Mouse (Mus musculus): ENCODE measurements around the gene Slc2a1.

Slc2a1 gene

GRCm38 (mm10) chr4:119094987-119095386 lies 13.5 kb upstream of the Slc2a1 start:
- in situ Hi-C loops (cut with MboI; ENCODE audit: low pct_unique_long_range_greater_than_20kb in 1 of 2, low sequenced_read_pairs in 2 of 2, unreplicated experiment in 1 of 2), result no loop called here

GRCm38 (mm10) chr4:119096401-119096800 lies 12.1 kb upstream of the Slc2a1 start:
- in situ Hi-C loops (cut with MboI; ENCODE audit: low pct_unique_long_range_greater_than_20kb in 1 of 2, low sequenced_read_pairs in 2 of 2, unreplicated experiment in 1 of 2), result no loop called here

- in situ Hi-C loops (cut with MboI; ENCODE audit: low pct_unique_long_range_greater_than_20kb in 1 of 2, low sequenced_read_pairs in 2 of 2, unreplicated experiment in 1 of 2), result no loop called here
These were observed 11.1 kb upstream of the Slc2a1 start for GRCm38 (mm10) chr4:119097421-119097820.

GRCm38 (mm10) chr4:119098216-119099210 lies 10.0 kb upstream of the Slc2a1 start:
- in situ Hi-C loops (cut with MboI; ENCODE audit: low pct_unique_long_range_greater_than_20kb in 1 of 2, low sequenced_read_pairs in 2 of 2, unreplicated experiment in 1 of 2), result no loop called here

- in situ Hi-C loops (cut with MboI; ENCODE audit: low pct_unique_long_range_greater_than_20kb in 1 of 2, low sequenced_read_pairs in 2 of 2, unreplicated experiment in 1 of 2), result no loop called here
These were observed 7.1 kb upstream of the Slc2a1 start for GRCm38 (mm10) chr4:119101392-119101791.

GRCm38 (mm10) chr4:119102350-119103126 lies 6.0 kb upstream of the Slc2a1 start:
- in situ Hi-C loops (cut with MboI; ENCODE audit: low pct_unique_long_range_greater_than_20kb in 1 of 2, low sequenced_read_pairs in 2 of 2, unreplicated experiment in 1 of 2), result no loop called here

GRCm38 (mm10) chr4:119104847-119105246 lies 3.7 kb upstream of the Slc2a1 start:
- in situ Hi-C loops (cut with MboI; ENCODE audit: low pct_unique_long_range_greater_than_20kb in 1 of 2, low sequenced_read_pairs in 2 of 2, unreplicated experiment in 1 of 2), result no loop called here

GRCm38 (mm10) chr4:119105704-119106103 lies 2.8 kb upstream of the Slc2a1 start:
- in situ Hi-C loops (cut with MboI; ENCODE audit: low pct_unique_long_range_greater_than_20kb in 1 of 2, low sequenced_read_pairs in 2 of 2, unreplicated experiment in 1 of 2), result no loop called here

GRCm38 (mm10) chr4:119107867-119108266 lies 644 bp upstream of the Slc2a1 start:
- in situ Hi-C loops (cut with MboI; ENCODE audit: low pct_unique_long_range_greater_than_20kb in 1 of 2, low sequenced_read_pairs in 2 of 2, unreplicated experiment in 1 of 2), result no loop called here

GRCm38 (mm10) chr4:119109640-119110039 lies 1.1 kb downstream of the Slc2a1 start:
- in situ Hi-C loops (cut with MboI; ENCODE audit: low pct_unique_long_range_greater_than_20kb in 1 of 2, low sequenced_read_pairs in 2 of 2, unreplicated experiment in 1 of 2), result no loop called here

GRCm38 (mm10) chr4:119110512-119110911 lies 2.0 kb downstream of the Slc2a1 start:
- in situ Hi-C loops (cut with MboI; ENCODE audit: low pct_unique_long_range_greater_than_20kb in 1 of 2, low sequenced_read_pairs in 2 of 2, unreplicated experiment in 1 of 2), result no loop called here

- in situ Hi-C loops (cut with MboI; ENCODE audit: low pct_unique_long_range_greater_than_20kb in 1 of 2, low sequenced_read_pairs in 2 of 2, unreplicated experiment in 1 of 2), result no loop called here
These were observed 2.9 kb downstream of the Slc2a1 start for GRCm38 (mm10) chr4:119111410-119111809.

- in situ Hi-C loops (cut with MboI; ENCODE audit: low pct_unique_long_range_greater_than_20kb in 1 of 2, low sequenced_read_pairs in 2 of 2, unreplicated experiment in 1 of 2), result no loop called here
These were observed 3.9 kb downstream of the Slc2a1 start for GRCm38 (mm10) chr4:119112256-119112885.

GRCm38 (mm10) chr4:119115611-119116070 lies 7.1 kb downstream of the Slc2a1 start:
- in situ Hi-C loops (cut with MboI; ENCODE audit: low pct_unique_long_range_greater_than_20kb in 1 of 2, low sequenced_read_pairs in 2 of 2, unreplicated experiment in 1 of 2), result loop anchor here in 1 of 2 experiments (5.0 kb wide), 1 partner anchor 108 kb away; no protein-coding TSS in a partner anchor

- in situ Hi-C loops (cut with MboI; ENCODE audit: low pct_unique_long_range_greater_than_20kb in 1 of 2, low sequenced_read_pairs in 2 of 2, unreplicated experiment in 1 of 2), result loop anchor here in 1 of 2 experiments (5.0 kb wide), 1 partner anchor 109 kb away; no protein-coding TSS in a partner anchor
These were observed 7.8 kb downstream of the Slc2a1 start for GRCm38 (mm10) chr4:119116336-119116735.

GRCm38 (mm10) chr4:119117571-119117970 lies 9.1 kb downstream of the Slc2a1 start:
- in situ Hi-C loops (cut with MboI; ENCODE audit: low pct_unique_long_range_greater_than_20kb in 1 of 2, low sequenced_read_pairs in 2 of 2, unreplicated experiment in 1 of 2), result loop anchor here in 1 of 2 experiments (5.0 kb wide), 1 partner anchor 110 kb away; no protein-coding TSS in a partner anchor

GRCm38 (mm10) chr4:119118659-119119077 lies 10.2 kb downstream of the Slc2a1 start:
- in situ Hi-C loops (cut with MboI; ENCODE audit: low pct_unique_long_range_greater_than_20kb in 1 of 2, low sequenced_read_pairs in 2 of 2, unreplicated experiment in 1 of 2), result loop anchor here in 1 of 2 experiments (5.0 kb wide), 1 partner anchor 111 kb away; no protein-coding TSS in a partner anchor

GRCm38 (mm10) chr4:119119354-119119753 lies 10.8 kb downstream of the Slc2a1 start:
- in situ Hi-C loops (cut with MboI; ENCODE audit: low pct_unique_long_range_greater_than_20kb in 1 of 2, low sequenced_read_pairs in 2 of 2, unreplicated experiment in 1 of 2), result loop anchor here in 1 of 2 experiments (5.0 kb wide), 1 partner anchor 112 kb away; no protein-coding TSS in a partner anchor
